Mouse (Mus musculus) thymus, postnatal 25 days (tissue): ENCODE data around the gene Psmd6.
A peak's percentile ranks its signal among the peaks of the same experiment; 100 is the strongest.

Source experiments
- DNase-seq: peaks from one replicate; pipeline ENCODE4 v3.0.0; 2022

Gene Psmd6

GRCm38 (mm10) chr14:14120230-14121096 is at the start of gene Psmd6:
Psmd6 (minus strand) TSS chr14:14120984.
- DNase-seq: peak; percentile 90

- no peak for DNase-seq
These were observed 10.1 kb downstream of the Psmd6 start for GRCm38 (mm10) chr14:14110710-14111109.

DNA sequence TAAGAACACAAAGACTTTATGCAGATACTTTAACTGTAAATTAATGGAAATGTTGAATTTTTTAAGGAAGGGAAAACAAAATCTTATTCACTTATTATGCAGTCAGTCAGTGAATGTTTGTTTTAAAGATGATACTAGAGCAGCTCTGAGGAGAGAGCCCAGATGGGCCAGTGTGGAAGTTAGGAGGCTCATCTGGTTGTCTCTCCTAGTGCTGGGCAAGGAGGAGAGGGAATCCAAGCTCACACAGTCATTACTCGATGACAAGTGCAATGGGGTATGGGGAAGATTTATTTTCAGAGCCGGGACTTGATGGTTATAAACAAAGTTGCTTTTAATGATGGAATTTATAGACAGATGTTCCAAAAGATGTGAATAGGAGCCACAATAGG is 15.9 kb downstream of the Psmd6 start:
- DNase-seq: no peak

- DNase-seq: no peak
These were observed 16.4 kb downstream of the Psmd6 start for GRCm38 (mm10) chr14:14104213-14104929.

DNA sequence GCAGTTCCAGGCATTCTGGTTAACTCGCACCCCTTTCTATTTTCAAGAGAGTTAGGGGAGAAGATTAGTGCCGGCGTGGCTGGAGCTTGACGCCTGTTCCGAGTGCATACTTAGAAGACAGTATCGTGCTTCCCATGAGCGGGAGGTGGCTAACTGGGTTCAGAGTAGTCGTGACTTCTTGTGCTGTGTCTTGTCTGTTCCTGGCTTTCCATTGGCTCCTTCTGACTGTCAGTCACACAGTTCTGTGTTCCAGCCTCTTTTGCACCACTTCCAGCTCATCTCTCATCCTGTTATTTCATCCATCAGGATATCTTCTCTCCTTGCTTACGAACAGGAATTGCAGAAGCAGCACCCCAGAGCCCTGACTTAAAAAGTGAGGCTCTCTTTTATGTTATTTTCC is 19.5 kb downstream of the Psmd6 start:
- DNase-seq: no peak

DNA sequence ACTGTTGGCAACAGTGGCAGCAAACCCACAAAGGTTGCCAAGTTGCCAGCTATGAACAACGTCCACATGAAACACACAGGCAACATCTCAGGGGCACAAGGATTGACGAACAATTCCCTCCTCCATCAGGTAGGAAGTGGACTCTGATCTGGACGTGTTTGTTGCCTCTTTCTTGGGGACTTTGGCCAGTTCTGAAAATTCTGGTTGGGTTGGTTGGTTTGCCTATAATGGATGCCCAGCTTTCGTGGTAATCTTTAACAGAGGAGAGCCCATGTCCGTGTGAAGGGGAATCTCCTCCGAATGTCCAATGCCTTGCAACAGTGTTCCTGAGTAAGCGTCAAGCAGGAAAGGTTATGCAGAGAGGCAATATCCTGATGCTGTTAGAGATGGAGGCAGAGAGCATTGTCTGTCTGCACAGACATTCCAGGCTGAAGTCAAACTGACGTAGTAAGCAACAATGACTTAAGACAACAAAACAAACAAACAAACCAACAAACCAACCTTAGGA is 20.0 kb downstream of the Psmd6 start:
- no peak for DNase-seq

- peak; percentile 87 for DNase-seq
These were observed 22.3 kb downstream of the Psmd6 start for GRCm38 (mm10) chr14:14098330-14098980.

GRCm38 (mm10) chr14:14090571-14090970 is 30.2 kb downstream of the Psmd6 start:
- DNase-seq: no peak

DNA sequence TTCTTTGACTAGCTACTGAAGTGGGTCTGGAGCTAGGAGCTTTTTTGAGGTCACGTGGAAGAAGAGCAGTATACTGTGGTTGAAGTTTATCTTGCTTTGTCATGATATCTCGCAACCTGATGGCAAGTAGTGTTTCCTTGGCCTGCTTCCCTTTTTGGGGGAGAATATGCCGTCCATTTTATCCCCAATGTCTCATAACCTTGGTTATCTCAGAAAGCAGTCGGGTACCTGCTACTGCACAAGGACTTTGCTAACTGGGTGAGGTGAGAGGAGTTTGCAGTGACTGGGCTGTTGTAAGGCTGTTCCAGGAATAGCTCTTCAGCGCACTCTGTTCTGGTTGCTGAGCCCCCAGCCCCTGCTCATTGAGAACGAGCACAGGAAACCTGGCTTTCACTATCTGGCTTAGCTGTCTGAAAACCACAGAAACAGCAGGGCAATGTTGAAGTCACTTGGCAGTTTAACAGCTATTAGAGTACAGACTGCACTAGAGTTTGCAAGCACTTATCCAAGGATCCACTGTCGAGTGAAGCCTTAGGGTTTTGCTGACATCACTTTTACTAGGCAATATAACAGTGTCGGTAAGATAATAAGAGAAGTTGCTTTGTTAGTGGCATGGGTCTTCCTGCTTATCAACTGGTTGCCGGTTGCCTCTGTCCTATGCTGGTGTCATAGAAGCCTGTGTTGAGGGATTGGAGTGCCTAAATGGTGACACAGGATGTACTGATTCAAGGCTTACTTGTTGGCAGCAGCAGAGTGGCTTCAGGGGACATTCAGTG is 32.6 kb downstream of the Psmd6 start:
- DNase-seq: peak; percentile 39

DNA sequence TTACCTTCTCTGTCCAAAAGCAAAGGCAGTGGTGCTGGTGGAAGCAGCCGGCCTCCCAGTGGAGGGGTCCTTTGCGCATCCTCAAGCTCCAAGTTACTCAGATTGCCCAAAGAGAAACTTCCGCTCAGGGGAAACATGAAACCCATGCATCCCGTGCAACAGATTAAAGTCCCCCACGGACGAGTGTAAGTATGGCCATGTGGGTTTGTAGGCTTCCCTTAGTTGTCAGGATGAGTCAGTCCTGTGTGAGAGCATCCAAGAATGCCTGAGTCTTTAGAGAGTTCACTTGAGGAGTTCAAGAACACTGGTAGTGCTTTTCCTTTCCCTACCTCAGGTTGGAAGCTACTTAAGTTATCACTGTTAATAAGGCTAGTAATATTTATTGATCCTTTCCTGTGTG is 33.4 kb downstream of the Psmd6 start:
- DNase-seq: no peak

DNA sequence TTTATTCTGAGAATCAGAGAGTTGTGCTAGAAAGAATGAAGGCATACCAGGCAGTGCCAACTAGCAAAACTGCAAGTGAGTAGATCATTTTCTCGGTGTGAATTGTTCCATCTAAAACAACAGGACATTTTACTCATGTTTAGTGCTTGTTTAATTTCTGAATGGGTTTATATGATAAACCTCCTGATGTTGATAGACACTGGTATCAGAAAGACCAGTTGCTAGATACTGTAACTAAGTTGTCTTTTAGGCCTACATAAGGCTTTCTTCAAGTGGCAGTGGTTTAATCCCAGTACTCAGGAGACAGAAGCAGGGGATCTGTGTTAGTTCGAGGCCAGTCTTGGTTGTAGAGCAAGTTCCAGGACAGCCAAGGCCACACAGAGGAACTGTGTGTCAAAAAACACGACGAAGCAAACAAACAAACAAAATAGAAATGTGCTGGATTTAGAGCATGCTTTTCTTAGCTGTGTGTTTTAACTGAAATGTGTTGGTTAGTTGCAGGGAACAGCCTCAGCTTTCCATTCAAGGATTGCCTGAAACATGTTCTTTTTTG is 34.0 kb downstream of the Psmd6 start:
- no peak for DNase-seq

DNA sequence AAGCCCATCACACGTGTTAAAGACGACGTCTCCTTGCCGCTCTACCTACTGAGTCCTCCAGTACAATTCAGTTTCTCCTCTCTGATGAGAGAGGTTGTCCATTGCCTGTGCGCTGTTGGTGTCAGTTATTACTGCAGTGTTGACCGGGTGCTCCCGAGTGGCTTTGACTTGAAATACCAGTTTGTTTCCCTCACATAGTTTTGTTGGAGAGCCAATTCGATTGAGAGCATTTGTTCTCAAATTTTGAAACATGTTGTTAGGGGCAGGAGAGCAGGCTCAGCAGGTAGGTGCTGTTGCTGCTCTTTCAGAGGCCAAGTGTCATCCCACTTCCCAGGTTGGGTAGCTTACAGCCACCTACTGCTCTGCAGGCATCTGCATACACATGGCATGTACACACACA is 37.0 kb downstream of the Psmd6 start:
- DNase-seq: no peak

DNA sequence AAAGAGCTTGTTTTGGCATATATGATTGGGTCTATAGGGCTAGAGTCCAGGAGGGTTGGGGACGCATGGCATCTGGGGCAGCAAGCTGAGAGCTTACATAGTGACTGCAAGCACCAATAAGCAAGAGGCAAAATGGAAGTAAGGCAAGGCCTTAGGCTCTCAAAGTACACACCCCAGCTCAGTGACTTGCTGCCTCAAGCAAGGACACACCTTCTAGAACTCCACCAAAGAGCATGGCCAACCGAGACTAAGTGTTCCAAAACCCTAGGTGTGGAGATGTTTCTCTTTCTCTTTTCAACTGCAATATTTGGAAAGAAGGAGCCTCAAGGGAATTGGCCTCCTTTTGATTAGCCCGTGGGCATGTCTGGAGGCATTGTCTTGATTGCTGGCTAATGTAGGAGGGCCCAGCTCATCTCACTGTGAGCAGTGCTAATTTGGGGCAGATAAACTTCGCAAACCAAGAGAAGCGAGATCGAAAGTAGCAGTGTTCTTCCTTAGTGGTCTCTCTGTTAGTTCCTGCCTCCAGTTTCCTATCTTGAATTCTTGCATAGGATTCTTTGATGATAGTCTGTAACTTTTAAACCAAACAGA is 40.1 kb downstream of the Psmd6 start:
- no peak for DNase-seq

- no peak for DNase-seq
These were observed 49.3 kb downstream of the Psmd6 start for GRCm38 (mm10) chr14:14071456-14071855.

DNA sequence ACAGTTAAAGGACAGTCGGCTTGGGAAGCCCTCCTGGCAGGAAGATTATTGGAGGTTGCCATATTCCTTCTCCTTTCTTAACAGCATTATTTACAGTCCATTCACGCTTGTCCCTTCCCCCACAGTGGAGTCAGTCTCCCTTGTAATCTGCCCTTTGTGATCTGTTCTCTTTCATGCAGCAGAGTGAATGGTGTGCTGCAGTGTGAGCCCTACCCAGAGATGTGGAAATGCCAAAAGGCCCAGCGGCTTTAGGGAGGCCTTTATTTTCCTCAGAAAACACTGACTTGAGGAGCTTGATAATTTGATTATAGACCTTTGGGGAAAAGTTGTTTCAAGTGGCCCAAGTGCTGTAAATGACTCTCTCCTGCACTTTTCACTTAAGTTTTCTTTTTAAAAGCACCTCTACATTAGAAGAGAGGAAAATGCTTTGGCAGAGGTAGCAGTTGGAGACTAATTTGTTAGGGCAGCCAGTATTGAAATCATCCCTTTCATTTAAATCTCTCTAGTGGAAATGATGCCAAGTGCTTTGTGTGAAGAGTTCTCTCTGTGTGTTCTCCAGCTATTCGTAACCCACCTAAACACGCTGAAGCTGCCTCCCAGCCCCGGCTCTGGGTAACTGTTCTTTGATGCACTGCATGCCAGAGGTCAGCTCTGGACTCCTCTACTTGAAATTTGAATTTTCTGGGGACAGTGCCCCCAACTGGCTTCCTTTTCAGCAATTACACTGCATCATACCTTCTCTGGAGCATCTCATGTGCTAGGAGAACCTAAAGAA is 50.1 kb downstream of the Psmd6 start:
- DNase-seq: no peak

DNA sequence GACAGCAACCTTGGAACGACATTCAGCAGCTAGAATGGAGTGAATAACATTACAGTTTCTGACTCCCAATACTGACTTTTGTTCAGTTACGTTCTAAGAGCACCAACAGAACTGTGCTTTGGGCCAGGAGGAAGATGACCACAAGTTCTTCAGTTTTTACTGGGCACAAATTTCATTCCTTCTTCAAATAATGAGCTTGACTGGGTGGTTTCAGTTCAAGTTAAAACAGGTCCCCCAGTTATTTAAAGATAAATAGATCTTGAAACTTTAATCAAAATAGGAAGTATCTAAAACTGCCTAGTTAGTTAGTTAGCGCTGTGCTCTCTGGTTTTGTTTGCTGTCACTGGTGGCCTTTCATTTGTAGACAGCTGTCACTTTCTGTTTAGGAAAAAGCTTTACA is 52.2 kb downstream of the Psmd6 start:
- DNase-seq: peak; percentile 8

DNA sequence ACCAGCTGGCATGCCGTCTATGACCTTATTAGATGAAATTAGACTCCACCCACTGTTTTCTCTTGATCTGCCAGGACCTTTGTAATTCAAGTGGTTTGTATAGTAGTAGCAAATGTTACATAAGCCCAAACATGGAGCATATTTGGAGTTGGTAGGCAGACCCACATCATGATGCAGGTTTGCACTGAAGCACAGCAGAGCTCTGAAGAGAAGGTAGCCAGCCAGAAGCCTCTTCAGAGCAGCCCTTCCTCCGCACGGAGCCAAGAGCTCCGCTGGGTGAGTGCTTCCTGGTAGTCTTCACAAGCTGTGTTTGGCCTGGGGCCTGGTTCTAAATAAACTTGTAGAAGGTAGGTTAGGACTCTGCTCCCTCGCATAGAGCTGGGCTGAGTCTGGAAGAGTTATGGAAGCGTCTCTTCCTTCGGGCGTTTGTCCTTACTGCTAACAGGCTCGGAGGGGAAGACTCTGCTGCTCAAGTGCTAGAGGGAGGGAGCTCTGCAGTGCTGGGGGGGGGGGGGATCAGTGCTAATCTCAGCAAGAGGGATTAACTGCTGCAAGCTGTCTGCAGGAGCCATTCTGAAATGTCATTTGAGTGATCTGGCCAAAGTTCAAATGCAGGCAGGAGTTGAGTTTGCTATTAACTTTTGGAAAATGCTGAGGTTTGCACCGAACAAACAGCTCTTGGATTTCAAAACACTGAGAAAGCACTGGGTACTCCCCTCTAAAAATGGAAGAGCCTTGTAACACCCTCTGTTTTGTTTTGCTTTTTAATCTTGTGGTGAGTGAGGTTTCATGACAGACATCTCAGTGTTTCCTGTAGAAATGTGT is 52.9 kb downstream of the Psmd6 start:
- DNase-seq: peak; percentile 66

DNA sequence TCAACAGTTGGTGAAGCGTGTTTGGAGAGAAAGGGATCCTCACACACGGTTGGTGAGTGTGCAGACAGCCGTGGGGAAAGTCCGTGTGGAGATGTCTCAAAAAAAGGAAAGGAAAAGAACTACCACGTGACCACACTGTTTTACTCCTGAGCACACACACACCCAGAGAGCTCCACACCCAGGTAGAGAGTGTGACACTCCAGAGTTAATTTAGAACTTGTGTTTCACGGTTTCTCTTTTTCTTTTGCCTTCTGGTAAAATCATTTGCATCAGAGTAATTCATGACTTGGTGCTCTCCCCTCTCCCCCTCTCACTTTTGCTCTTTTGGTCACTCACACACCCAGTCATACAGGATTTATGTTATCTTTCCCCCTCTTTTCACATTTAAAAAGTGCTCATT is 54.5 kb downstream of the Psmd6 start:
- DNase-seq: no peak

- DNase-seq: no peak
These were observed 55.7 kb downstream of the Psmd6 start for GRCm38 (mm10) chr14:14065142-14065498.

- DNase-seq: peak; percentile 11
These were observed 56.2 kb downstream of the Psmd6 start for GRCm38 (mm10) chr14:14064486-14065141.
